8 mouse cellular contexts compared by ENCODE assay signal in the genomic region with DNA sequence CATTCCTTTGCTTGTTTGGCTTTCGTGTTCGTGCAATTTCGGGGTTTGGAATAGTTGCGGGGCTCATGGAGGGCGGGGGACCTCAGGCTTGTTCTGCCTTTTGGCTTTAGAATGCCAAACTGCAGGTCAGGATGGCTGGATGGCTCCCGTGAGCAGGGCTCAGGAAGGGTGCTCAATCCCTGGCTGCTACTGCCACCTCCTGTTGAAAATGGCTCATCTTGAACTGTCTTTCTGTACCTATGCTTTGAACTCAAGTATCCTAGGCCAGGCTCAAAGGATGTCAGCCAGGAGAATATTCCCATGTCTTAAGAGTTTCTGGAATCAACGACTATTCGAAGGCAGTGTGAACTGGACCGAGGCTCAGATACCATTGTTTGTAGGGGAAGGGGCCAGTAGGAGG.
DNase-seq lines count a peak whose midpoint lies in the region; ATAC-seq lines count a peak whose summit lies in the region.

No protein-coding gene starts in this region.

- peak; percentile 43 for DNase-seq in ovary, adult 18-20 months (ENCODE audit: low spot score)
- DNase-seq in ovary, postnatal 10 days (ENCODE audit: low spot score) = no peak
- DNase-seq in embryonic facial prominence, embryonic 10.5 days (ENCODE audit: low spot score) = peak; percentile 40
- DNase-seq in left cerebral cortex, postnatal 4 days = no peak
- no peak for DNase-seq in right cerebral cortex, adult 18-20 months

- H3K27me3 ChIP-seq in embryonic facial prominence, embryonic 10.5 days (replicated peaks; ENCODE audit: low read depth, poor library complexity, severe bottlenecking) = no peaks in the 10 kb centered on the region
- H3K27me3 ChIP-seq in kidney, embryonic 14.5 days (ENCODE audit: control insufficient read depth, insufficient read depth, low read length) = no peaks in the 10 kb centered on the region
- no peaks in the 10 kb centered on the region for H3K27me3 ChIP-seq in midbrain, embryonic 13.5 days

- peak; percentile 68; the same call in 1 of the 2 replicates for ATAC-seq in kidney, embryonic 14.5 days (ENCODE audit: low FRiP score, low TSS enrichment)
- ATAC-seq in midbrain, embryonic 13.5 days = 0 out of 2 replicates have a peak, but pooled peaks have one; percentile 11
- no peak for ATAC-seq in monocyte, adult 5-6 weeks (replicated peaks; ENCODE audit: insufficient number of reproducible peaks, low FRiP score, low TSS enrichment, poor library complexity, severe bottlenecking)

- no peaks in the 10 kb centered on the region for H3K4me1 ChIP-seq in embryonic facial prominence, embryonic 10.5 days
- H3K4me1 ChIP-seq in kidney, embryonic 14.5 days (ENCODE audit: control insufficient read depth, insufficient read depth, low read length) = no peaks in the 10 kb centered on the region
- H3K4me1 ChIP-seq in midbrain, embryonic 13.5 days (replicated peaks) = no peaks in the 10 kb centered on the region

- intact Hi-C loops in left cerebral cortex, postnatal 4 days (cut with DNase I) = no loop called here

- H3K27ac ChIP-seq in embryonic facial prominence, embryonic 10.5 days (replicated peaks) = no peak overlapping the region
- no peak overlapping the region for H3K27ac ChIP-seq in kidney, embryonic 14.5 days (ENCODE audit: low read depth, low read length)
- H3K27ac ChIP-seq in midbrain, embryonic 13.5 days = no peak overlapping the region

- no peak overlapping the region for H3K4me2 ChIP-seq in kidney, embryonic 14.5 days (replicated peaks; ENCODE audit: low read depth, low read length)
- no peak overlapping the region for H3K4me2 ChIP-seq in midbrain, embryonic 13.5 days (replicated peaks)

- H3K9me3 ChIP-seq in embryonic facial prominence, embryonic 10.5 days = no peaks in the 10 kb centered on the region
- no peaks in the 10 kb centered on the region for H3K9me3 ChIP-seq in kidney, embryonic 14.5 days (ENCODE audit: control insufficient read depth, low read length)
- H3K9me3 ChIP-seq in midbrain, embryonic 13.5 days = no peaks in the 10 kb centered on the region

- H3K4me3 ChIP-seq in embryonic facial prominence, embryonic 10.5 days = no peak overlapping the region
- no peak overlapping the region for H3K4me3 ChIP-seq in kidney, embryonic 14.5 days (ENCODE audit: low read length)
- no peak overlapping the region for H3K4me3 ChIP-seq in midbrain, embryonic 13.5 days (replicated peaks)

- H3K36me3 ChIP-seq in embryonic facial prominence, embryonic 10.5 days (replicated peaks) = no peaks in the 10 kb centered on the region
- H3K36me3 ChIP-seq in kidney, embryonic 14.5 days (ENCODE audit: control insufficient read depth, insufficient read depth, low read length) = no peaks in the 10 kb centered on the region
- no peaks in the 10 kb centered on the region for H3K36me3 ChIP-seq in midbrain, embryonic 13.5 days

- H3K9ac ChIP-seq in kidney, embryonic 14.5 days (ENCODE audit: low read depth, low read length) = no peak overlapping the region
- no peak overlapping the region for H3K9ac ChIP-seq in midbrain, embryonic 13.5 days (replicated peaks)

- WGBS in embryonic facial prominence, embryonic 10.5 days = 71% methylated on average over 9 of the region's 9 CpGs
- WGBS in kidney, embryonic 14.5 days = 65% methylated on average over 9 of the region's 9 CpGs
- WGBS in midbrain, embryonic 13.5 days = 66% methylated on average over 9 of the region's 9 CpGs

Comparison
In these comparisons a context has a peak if more than half of its experiments do, and no peak if none do; other contexts are left out.
1. DNase-seq: peak in ovary, adult 18-20 months (single experiment) and embryonic facial prominence, embryonic 10.5 days (single experiment); none in ovary, postnatal 10 days (single experiment), left cerebral cortex, postnatal 4 days (single experiment) and right cerebral cortex, adult 18-20 months (single experiment).